Mouse (Mus musculus) embryonic facial prominence, embryonic 11.5 days (tissue): ENCODE measurements around the gene Epha3. TPM values are rescaled to one million over a fixed set of nuclear protein-coding genes. Genes with fewer than 3 reads are reported as not detected.

Experiments used
- ATAC-seq: fragments of 200-750 bp; cut with Nextera tagmentation; replicated peaks from 2 replicates; pipeline ENCODE4 v1.8.0; 2017; ENCODE audit warnings: low read depth; ENCODE audit not compliant: insufficient number of reproducible peaks, low FRiP score, low TSS enrichment
- DNase-seq: peaks from one replicate; pipeline ENCODE4 v3.0.0-alpha.2; 2015; ENCODE audit warnings: low spot score
- H3K27ac ChIP-seq: fragments of 300-500 bp; sonication (generic); replicated peaks from 2 replicates; pipeline ENCODE4 v1.5.1; 2014; ENCODE audit warnings: mild to moderate bottlenecking, low read depth, low read length, control low read depth
- H3K27me3 ChIP-seq: fragments of 300-500 bp; sonication (generic); 2 replicates; pipeline ENCODE4 v1.6.1; 2014; ENCODE audit warnings: mild to moderate bottlenecking, low read length, moderate library complexity, mixed read lengths; ENCODE audit not compliant: control insufficient read depth, insufficient read depth
- H3K36me3 ChIP-seq: fragments of 300-500 bp; sonication (generic); replicated peaks from 2 replicates; pipeline ENCODE4 v1.6.1; 2014; ENCODE audit warnings: low read depth, mild to moderate bottlenecking, low read length, moderate library complexity, mixed read lengths; ENCODE audit not compliant: control insufficient read depth, insufficient read depth
- H3K4me1 ChIP-seq: fragments of 300-500 bp; sonication (generic); 2 replicates; pipeline ENCODE4 v1.6.1; 2014; ENCODE audit warnings: low read length, mixed read lengths; ENCODE audit not compliant: control insufficient read depth, insufficient read depth
- H3K4me2 ChIP-seq: fragments of 300-500 bp; sonication (generic); 2 replicates; pipeline ENCODE4 v1.6.1; 2014; ENCODE audit warnings: low read depth, mild to moderate bottlenecking, control low read depth, low read length, moderate library complexity
- H3K4me3 ChIP-seq: fragments of 300-500 bp; sonication (generic); 2 replicates; pipeline ENCODE4 v1.5.1; 2014; ENCODE audit warnings: low read depth, low read length, control low read depth
- H3K9ac ChIP-seq: fragments of 300-500 bp; sonication (generic); replicated peaks from 2 replicates; pipeline ENCODE4 v1.6.1; 2014; ENCODE audit warnings: mild to moderate bottlenecking, control low read depth, low read length
- H3K9me3 ChIP-seq: fragments of 300-500 bp; sonication (generic); replicated peaks from 2 replicates; pipeline ENCODE4 v1.6.1; 2016; ENCODE audit warnings: mild to moderate bottlenecking, low read length, inconsistent platforms, mixed read lengths; ENCODE audit not compliant: control insufficient read depth
- WGBS: fragments of 180-500 bp; shearing (Covaris S2); extraction: QIAGEN DNeasy Blood & Tissue Kit; methylation state at CpG from one replicate; pipeline ENCODE4 v1.1.7; 2014; 5-methylcytosine and 5-hydroxymethylcytosine counted together
- polyA plus RNA-seq: library from polyadenylated mRNA; unstranded; fragments of >200 nt; fragmentation: Nextera tagmentation; extraction: Ambion mirVana; gene quantifications from 2 replicates; pipeline ENCODE4 v1.2.1, GENCODE M21; 2014

The Epha3 gene
- polyA plus RNA-seq, 1 experiment from 2014 or later = 51.5 TPM

GRCm38 (mm10) chr16:63642641-63643040 lies 221.3 kb downstream of the Epha3 start:
- Histone ChIP-seq H3K4me2 (no peak overlapping the region), H3K36me3 (no peaks in the 10 kb centered on the region), H3K9me3 (no peaks in the 10 kb centered on the region), H3K27me3 (no peaks in the 10 kb centered on the region), H3K4me3 (no peak overlapping the region), H3K9ac (no peak overlapping the region), H3K27ac (no peak overlapping the region), H3K4me1 (no peaks in the 10 kb centered on the region)
- ATAC-seq (no peak), DNase-seq (peak; percentile 21)
- WGBS = 34% methylated on average over 2 of the region's 2 CpGs

- H3K36me3 ChIP-seq = no peaks in the 10 kb centered on the region
- H3K9ac ChIP-seq = no peak overlapping the region
- no peaks in the 10 kb centered on the region for H3K4me1 ChIP-seq
- 38% methylated on average over 3 of the region's 3 CpGs for WGBS
- H3K4me3 ChIP-seq = no peak overlapping the region
- no peaks in the 10 kb centered on the region for H3K9me3 ChIP-seq
- H3K27me3 ChIP-seq = no peaks in the 10 kb centered on the region
- H3K4me2 ChIP-seq = no peak overlapping the region
- ATAC-seq = no peak
- DNase-seq = no peak
- H3K27ac ChIP-seq = no peak overlapping the region
Observed at GRCm38 (mm10) chr16:63641603-63642002, 222.4 kb downstream of the Epha3 start.

- 49% methylated on average over 6 of the region's 6 CpGs for WGBS
- no peaks in the 10 kb centered on the region for H3K4me1 ChIP-seq
- H3K9ac ChIP-seq = no peak overlapping the region
- H3K27ac ChIP-seq = no peak overlapping the region
- no peaks in the 10 kb centered on the region for H3K9me3 ChIP-seq
- H3K27me3 ChIP-seq = no peaks in the 10 kb centered on the region
- no peak for ATAC-seq
- DNase-seq = no peak
- H3K4me2 ChIP-seq = no peak overlapping the region
- no peaks in the 10 kb centered on the region for H3K36me3 ChIP-seq
- H3K4me3 ChIP-seq = no peak overlapping the region
Observed at GRCm38 (mm10) chr16:63638701-63639100, 225.3 kb downstream of the Epha3 start.

- ATAC-seq (no peak), DNase-seq (no peak)
- Histone ChIP-seq H3K36me3 (no peaks in the 10 kb centered on the region), H3K27ac (no peak overlapping the region), H3K9me3 (no peaks in the 10 kb centered on the region), H3K27me3 (no peaks in the 10 kb centered on the region), H3K4me3 (no peak overlapping the region), H3K9ac (no peak overlapping the region), H3K4me2 (no peak overlapping the region), H3K4me1 (no peaks in the 10 kb centered on the region)
- 91% methylated on average over 5 of the region's 5 CpGs for WGBS
Observed at GRCm38 (mm10) chr16:63633748-63634166, 230.2 kb downstream of the Epha3 start.

GRCm38 (mm10) chr16:63625229-63625628 lies 238.7 kb downstream of the Epha3 start:
- Histone ChIP-seq H3K4me3 (no peak overlapping the region), H3K4me2 (no peak overlapping the region), H3K27ac (no peak overlapping the region), H3K4me1 (no peaks in the 10 kb centered on the region), H3K9ac (no peak overlapping the region), H3K36me3 (no peaks in the 10 kb centered on the region), H3K27me3 (no peaks in the 10 kb centered on the region), H3K9me3 (no peaks in the 10 kb centered on the region)
- DNase-seq = no peak
- ATAC-seq = no peak

- no peaks in the 10 kb centered on the region for H3K9me3 ChIP-seq
- WGBS = 71% methylated on average over 6 of the region's 6 CpGs
- H3K36me3 ChIP-seq = no peaks in the 10 kb centered on the region
- H3K27me3 ChIP-seq = no peaks in the 10 kb centered on the region
- ATAC-seq = no peak
- no peaks in the 10 kb centered on the region for H3K4me1 ChIP-seq
- no peak overlapping the region for H3K9ac ChIP-seq
- H3K4me3 ChIP-seq = no peak overlapping the region
- H3K4me2 ChIP-seq = no peak overlapping the region
- peak; percentile 36 for DNase-seq
- no peak overlapping the region for H3K27ac ChIP-seq
Observed at GRCm38 (mm10) chr16:63621845-63622244, 242.1 kb downstream of the Epha3 start.

GRCm38 (mm10) chr16:63615396-63615795 lies 248.6 kb downstream of the Epha3 start:
- no peaks in the 10 kb centered on the region for H3K9me3 ChIP-seq
- no peak overlapping the region for H3K9ac ChIP-seq
- ATAC-seq (no peak), DNase-seq (peak; percentile 16)
- no peaks in the 10 kb centered on the region for H3K36me3 ChIP-seq
- no peaks in the 10 kb centered on the region for H3K4me1 ChIP-seq
- no peak overlapping the region for H3K4me2 ChIP-seq
- WGBS = 42% methylated on average over 3 of the region's 3 CpGs
- H3K27ac ChIP-seq = no peak overlapping the region
- H3K27me3 ChIP-seq = no peaks in the 10 kb centered on the region
- no peak overlapping the region for H3K4me3 ChIP-seq

GRCm38 (mm10) chr16:63613006-63613405 lies 251.0 kb downstream of the Epha3 start:
- H3K27ac ChIP-seq = no peak overlapping the region
- no peak overlapping the region for H3K4me3 ChIP-seq
- no peaks in the 10 kb centered on the region for H3K4me1 ChIP-seq
- no peaks in the 10 kb centered on the region for H3K36me3 ChIP-seq
- no peaks in the 10 kb centered on the region for H3K27me3 ChIP-seq
- H3K9ac ChIP-seq = no peak overlapping the region
- no peak overlapping the region for H3K4me2 ChIP-seq
- WGBS = 61% methylated on average over 4 of the region's 4 CpGs
- DNase-seq = peak; percentile 68
- no peak for ATAC-seq
- H3K9me3 ChIP-seq = no peaks in the 10 kb centered on the region
